Mouse (Mus musculus) heart, adult 9 months (tissue): ENCODE data around the gene Ltbp2.

Source experiments
- DNase-seq, 2 experiments: peaks; one replicate each; pipeline ENCODE4 v3.0.0; 2022; ENCODE audit warnings: low spot score in 2 of 2

The Ltbp2 gene

GRCm38 (mm10) chr12:84880091-84880490, 3.8 kb upstream of the Ltbp2 start:
- DNase-seq, result no peak

GRCm38 (mm10) chr12:84875761-84876480, 411 bp downstream of the Ltbp2 start:
- DNase-seq, result no peak

DNA sequence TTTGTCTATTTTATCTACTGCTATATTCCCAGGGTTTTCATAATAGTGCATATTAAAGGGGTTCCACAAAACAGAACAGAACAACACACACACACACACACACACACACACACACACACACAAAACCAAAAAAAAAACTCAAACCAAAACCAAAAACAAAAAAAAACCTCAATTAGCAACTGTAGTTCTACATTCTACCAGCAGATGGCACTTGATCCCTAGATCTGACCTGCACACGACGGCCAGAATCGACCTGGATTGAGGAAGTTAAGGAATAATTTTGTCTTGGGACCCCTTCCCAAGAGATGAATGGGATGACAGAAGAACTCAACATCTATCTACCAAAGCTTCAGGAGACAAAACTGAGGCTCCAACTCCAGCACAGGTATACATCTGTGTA, 2.9 kb downstream of the Ltbp2 start:
- no peak for DNase-seq

GRCm38 (mm10) chr12:84872310-84872709, 4.0 kb downstream of the Ltbp2 start:
- DNase-seq, result no peak

GRCm38 (mm10) chr12:84865431-84865830, 10.9 kb downstream of the Ltbp2 start:
- DNase-seq, result no peak

- DNase-seq, result no peak
Observed at GRCm38 (mm10) chr12:84864801-84865200, 11.5 kb downstream of the Ltbp2 start.

DNA sequence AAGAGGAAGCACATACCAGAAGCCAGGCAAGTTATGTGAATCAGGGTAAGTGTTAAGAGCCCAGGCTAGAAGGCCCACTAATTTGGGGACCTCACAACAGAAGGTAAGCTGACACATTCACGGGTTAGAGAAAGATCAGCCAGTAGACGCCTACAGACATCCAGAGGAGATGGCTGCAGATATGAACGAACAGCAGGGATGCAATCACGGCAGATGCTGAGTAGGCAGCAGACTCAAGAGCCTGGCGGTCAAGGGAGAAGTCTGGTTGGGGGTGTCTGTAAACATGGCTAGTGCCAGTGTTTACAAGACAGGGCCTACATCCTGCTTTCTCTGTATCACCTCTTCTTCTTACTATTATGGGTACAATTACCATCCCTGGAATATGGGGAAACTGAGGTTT, 13.1 kb downstream of the Ltbp2 start:
- DNase-seq, result no peak

DNA sequence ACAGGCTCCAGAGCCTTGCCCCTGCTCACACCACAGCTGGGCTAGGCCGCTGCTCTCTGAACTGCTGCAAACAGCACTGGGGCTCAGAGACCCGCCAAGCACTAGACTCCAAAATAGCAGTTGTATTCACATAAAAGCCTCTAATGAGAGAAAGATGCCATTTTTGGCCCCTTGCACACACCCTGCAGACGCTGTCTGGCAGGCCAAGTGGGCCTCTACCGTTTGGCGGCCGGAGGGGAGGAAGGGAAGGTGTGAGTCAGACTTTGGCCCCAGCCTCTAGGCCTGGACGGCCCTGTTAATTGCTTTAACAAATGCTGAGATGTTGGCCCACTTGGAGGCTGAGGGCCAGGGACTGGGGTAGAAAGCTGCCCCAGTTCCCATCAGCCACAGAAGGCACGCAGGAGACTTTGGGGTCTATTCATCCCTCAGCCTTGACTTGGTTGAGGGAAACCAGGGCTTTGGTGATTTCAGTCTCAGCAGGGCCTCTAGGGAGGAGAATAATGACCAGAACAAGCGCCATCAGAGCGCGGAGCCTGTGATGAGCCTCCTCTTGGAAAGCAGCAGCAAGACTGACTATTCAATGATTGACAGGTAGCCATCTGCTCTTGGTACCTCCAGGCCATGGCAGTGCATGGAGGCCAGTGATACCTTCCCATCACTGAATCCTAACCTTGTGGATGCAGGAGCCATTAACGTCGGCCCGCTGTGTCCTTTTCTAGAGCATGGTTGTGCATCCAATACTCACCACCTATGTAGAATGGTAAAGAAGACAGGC, 14.0 kb downstream of the Ltbp2 start:
- peak; percentile 68 to 72 for DNase-seq

DNA sequence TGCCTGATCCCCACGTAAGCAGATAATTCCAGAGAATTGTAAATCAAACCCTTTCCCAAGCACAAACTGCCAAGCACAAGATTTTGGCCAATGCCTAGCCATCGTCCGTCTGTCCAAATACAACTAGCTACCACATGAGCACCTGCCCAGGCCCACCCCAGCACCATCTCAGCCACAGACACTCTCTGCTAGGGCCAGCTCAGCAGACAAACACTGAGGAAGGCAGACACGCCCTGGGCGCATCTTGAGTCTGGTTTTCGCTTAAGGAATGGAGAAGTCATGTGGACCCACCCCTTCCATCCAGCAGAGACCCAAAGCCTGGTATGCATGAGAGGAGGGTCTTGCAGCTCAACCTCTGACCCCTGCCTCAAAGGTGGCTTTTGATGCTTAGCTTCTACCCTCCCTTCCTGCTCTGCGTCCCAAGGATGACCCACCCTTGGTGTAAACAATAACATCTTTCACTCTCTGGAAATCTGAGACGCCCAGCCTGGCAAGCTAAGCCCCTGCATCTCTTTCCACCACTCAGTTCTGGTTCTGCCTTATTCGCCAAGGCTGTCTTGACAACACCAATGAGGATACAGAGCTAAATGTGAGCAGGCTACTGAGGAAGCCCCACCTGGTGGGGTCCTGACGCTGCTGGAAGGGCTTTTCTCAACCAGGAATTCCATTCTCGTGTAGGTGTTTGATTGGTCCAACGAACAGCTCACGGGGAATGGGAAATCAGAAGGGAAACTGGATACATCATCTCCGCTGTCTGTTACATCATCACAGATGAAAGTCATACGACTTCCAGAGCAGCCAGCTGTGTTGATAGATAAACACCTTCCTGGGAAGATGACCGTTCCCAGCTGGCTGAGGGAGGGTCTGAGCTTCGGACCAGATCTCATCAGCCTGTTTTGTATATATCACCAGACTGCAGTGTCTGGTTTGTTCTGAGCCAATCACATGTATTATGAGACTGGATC, 17.9 kb downstream of the Ltbp2 start:
- DNase-seq, result no peak

GRCm38 (mm10) chr12:84857706-84858105, 18.6 kb downstream of the Ltbp2 start:
- DNase-seq, result no peak

DNA sequence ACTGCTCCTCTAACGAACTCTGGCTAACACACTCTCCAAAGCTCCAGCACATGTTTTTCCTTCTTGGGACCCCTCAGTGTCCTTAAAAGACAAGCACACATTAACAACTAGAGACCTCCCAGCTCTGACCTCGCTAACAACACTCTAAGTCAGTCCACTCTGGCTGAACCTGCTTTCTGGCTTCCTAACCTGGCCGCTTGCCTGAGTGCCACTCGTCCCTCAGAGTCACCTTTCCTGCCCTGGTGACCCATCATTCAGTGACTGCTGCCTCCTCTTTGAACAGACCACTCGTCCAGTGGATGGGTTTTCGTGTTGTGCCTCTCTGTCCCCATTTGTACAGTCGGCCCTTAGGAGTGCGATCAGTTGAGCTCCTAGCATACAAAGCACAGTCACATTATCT, 19.8 kb downstream of the Ltbp2 start:
- no peak for DNase-seq

DNA sequence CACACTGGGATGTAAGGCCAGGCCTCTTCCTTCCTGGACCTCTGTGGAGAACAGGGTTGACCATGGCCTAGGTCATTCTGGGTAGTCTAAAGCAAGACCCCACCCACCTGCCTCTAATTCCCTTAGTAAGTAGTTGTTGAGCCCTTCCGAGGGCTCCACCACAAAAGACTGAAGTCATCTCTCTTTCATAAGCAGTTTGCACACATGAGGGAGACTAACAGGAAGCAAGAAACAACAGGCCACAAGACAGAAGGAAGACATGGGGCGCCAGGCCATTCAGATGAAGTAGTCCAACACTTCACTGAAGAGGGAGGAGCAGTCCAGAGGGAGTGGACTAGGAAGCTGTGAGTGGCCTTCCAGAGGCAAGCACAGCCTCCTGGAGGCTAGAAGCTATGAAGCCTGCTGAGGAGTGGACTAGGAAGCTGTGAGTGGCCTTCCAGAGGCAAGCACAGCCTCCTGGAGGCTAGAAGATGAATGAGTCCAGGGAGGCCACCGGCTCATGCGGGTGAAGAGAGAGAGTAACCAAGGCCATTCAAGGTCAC, 21.2 kb downstream of the Ltbp2 start:
- DNase-seq, result no peak

- DNase-seq, result no peak
Observed at GRCm38 (mm10) chr12:84854392-84855033, 21.8 kb downstream of the Ltbp2 start.

GRCm38 (mm10) chr12:84851403-84852040, 24.8 kb downstream of the Ltbp2 start:
- DNase-seq, result peak; percentile 64

- no peak for DNase-seq
Observed at GRCm38 (mm10) chr12:84847882-84848281, 28.4 kb downstream of the Ltbp2 start.

DNA sequence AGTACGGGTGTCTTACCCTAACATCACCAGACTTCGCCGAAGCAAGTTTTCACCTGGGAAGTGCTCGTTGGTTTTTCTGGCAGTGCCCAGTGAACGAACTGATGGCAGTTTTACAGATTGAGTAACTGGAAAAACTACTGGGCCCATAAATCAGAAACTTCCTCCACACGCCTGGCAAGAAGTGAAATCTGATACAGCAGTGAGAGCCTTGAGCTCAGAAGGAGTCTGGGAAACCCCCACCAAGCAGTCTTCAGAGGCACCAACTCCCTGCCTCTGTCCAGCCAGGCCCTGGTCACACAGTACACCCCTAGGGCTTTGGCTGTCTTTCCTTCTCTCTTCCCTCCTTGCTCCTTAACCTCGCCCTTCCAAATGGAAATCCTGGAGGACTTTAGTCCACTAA, 28.9 kb downstream of the Ltbp2 start:
- DNase-seq, result no peak

GRCm38 (mm10) chr12:84846594-84847014, 29.7 kb downstream of the Ltbp2 start:
- no peak for DNase-seq

- no peak for DNase-seq
Observed at GRCm38 (mm10) chr12:84842706-84843105, 33.6 kb downstream of the Ltbp2 start.

- no peak for DNase-seq
Observed at GRCm38 (mm10) chr12:84841158-84842140, 34.9 kb downstream of the Ltbp2 start.

DNA sequence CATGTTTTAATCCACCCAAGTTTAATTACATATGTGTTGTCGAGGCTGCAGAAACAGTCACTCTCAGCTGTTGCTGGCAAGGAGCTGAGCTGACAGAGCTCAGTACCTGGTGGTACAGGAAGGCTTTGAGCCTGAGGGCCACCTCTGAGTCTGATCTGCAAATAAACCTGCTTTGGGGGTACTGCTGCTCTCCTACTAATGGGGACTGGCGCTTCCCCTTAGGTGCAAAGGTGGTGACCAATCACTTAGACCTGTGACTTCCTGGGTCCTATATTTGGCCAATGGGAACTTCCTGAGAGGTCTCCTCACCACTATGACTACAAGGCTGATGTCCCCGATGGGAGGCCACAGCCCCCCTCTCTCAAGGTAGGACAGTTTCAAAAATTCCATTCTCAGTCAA, 35.6 kb downstream of the Ltbp2 start:
- DNase-seq, result no peak
